Mouse (Mus musculus) heart, adult 2 months (tissue): ENCODE measurements around the gene Tubb4a.

Experiments
- CTCF ChIP-seq: fragments of 200-600 bp; IDR thresholded peaks from 2 replicates; pipeline ENCODE4 v1.8.1; 2022; ENCODE audit warnings: antibody characterized with exemption, mild to moderate bottlenecking, moderate library complexity
- POLR2A ChIP-seq: fragments of 200-500 bp; IDR thresholded peaks from 2 replicates; pipeline ENCODE4 v1.6.1; 2011; ENCODE audit warnings: mild to moderate bottlenecking, low read depth, low read length, control low read depth; ENCODE audit not compliant: insufficient read depth

DNA sequence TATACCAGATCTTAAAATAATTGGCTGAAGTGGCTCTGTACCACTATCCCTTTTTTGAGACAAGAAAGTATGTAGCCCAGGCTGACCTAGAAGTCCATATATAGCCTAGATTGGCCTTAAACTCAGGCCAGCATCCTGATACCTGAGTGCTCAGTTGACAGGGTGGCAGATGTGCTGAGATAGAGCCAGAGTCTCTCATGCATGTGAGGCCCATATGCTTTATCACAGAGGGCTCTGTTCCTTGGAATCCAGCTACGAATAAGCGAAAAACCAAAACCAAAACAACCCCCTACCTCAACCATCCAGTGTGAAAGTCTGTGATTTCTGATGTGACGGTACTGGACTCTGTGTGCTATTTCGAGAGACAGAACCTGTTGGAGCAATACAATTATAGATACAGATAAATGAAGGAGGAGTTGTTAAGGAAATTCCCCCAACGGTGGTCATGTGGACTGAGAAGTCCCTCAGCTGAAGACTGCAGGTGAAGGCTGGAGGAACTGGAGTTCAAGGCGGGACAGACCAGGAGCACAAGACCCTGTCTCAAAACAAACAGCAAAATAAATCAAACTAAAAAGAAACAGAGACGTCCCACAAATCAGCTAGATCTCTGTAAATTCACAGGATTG, 20.6 kb upstream of the Tubb4a start:
- TF ChIP-seq CTCF = no peak
- TF ChIP-seq POLR2A = no peak
